Mouse (Mus musculus): ENCODE measurements around the gene Slc4a3. TPM values are rescaled to one million over a fixed set of nuclear protein-coding genes. Genes with fewer than 3 reads are reported as not detected.

The Slc4a3 gene
- total RNA-seq (2021), result 100 to 1,000 TPM; 143 to 144 TPM

GRCm38 (mm10) chr1:75545965-75546956, at the start of gene Slc4a3:
Slc4a3 (plus strand) TSS chr1:75546266.
- DNase-seq, result peak; percentile 63
- intact Hi-C loops (cut with DNase I), result no loop called here

- DNase-seq, result no peak
- intact Hi-C loops (cut with DNase I), result no loop called here
Observed at GRCm38 (mm10) chr1:75498897-75499296, 47.2 kb upstream of the Slc4a3 start.

- intact Hi-C loops (cut with DNase I), result no loop called here
- DNase-seq, result no peak
Observed at GRCm38 (mm10) chr1:75499441-75499840, 46.6 kb upstream of the Slc4a3 start.

- intact Hi-C loops (cut with DNase I), result loop anchor here (10.0 kb wide), 1 partner anchor 53 kb away; no protein-coding TSS in a partner anchor
- no peak for DNase-seq
Observed at GRCm38 (mm10) chr1:75501905-75502304, 44.2 kb upstream of the Slc4a3 start.

- DNase-seq, result no peak
- intact Hi-C loops (cut with DNase I), result loop anchor here (10.0 kb wide), 1 partner anchor 52 kb away; no protein-coding TSS in a partner anchor
Observed at GRCm38 (mm10) chr1:75502945-75503650, 43.0 kb upstream of the Slc4a3 start.

GRCm38 (mm10) chr1:75503651-75503980, 42.5 kb upstream of the Slc4a3 start:
- DNase-seq, result no peak
- intact Hi-C loops (cut with DNase I), result loop anchor here (10.0 kb wide), 1 partner anchor 51 kb away; no protein-coding TSS in a partner anchor

GRCm38 (mm10) chr1:75504256-75505045, 41.6 kb upstream of the Slc4a3 start:
- intact Hi-C loops (cut with DNase I), result loop anchor here (10.0 kb wide), 1 partner anchor 50 kb away; no protein-coding TSS in a partner anchor
- DNase-seq, result no peak

GRCm38 (mm10) chr1:75505159-75505955, 40.7 kb upstream of the Slc4a3 start:
- peak; percentile 73 for DNase-seq
- intact Hi-C loops (cut with DNase I), result loop anchor here (10.0 kb wide), 1 partner anchor 49 kb away; no protein-coding TSS in a partner anchor

- peak; percentile 72 for DNase-seq
- intact Hi-C loops (cut with DNase I), result loop anchor here (10.0 kb wide), 1 partner anchor 49 kb away; no protein-coding TSS in a partner anchor
Observed at GRCm38 (mm10) chr1:75505956-75506831, 39.9 kb upstream of the Slc4a3 start, which contains the start of gene Obsl1. Obsl1 (minus strand) TSS chr1:75506452.

- intact Hi-C loops (cut with DNase I), result loop anchor here (10.0 kb wide), 1 partner anchor 48 kb away; no protein-coding TSS in a partner anchor
- no peak for DNase-seq
Observed at GRCm38 (mm10) chr1:75507006-75507405, 39.1 kb upstream of the Slc4a3 start, which contains the start of gene Inha. Inha (plus strand) TSS chr1:75507077.

GRCm38 (mm10) chr1:75509586-75509985, 36.5 kb upstream of the Slc4a3 start:
- no peak for DNase-seq
- intact Hi-C loops (cut with DNase I), result loop anchor here (10.0 kb wide), 1 partner anchor 45 kb away; no protein-coding TSS in a partner anchor

GRCm38 (mm10) chr1:75510154-75510553, 35.9 kb upstream of the Slc4a3 start:
- intact Hi-C loops (cut with DNase I), result no loop called here
- no peak for DNase-seq

GRCm38 (mm10) chr1:75511437-75512210, 34.4 kb upstream of the Slc4a3 start:
- no peak for DNase-seq
- intact Hi-C loops (cut with DNase I), result no loop called here

GRCm38 (mm10) chr1:75512550-75512949, 33.5 kb upstream of the Slc4a3 start:
- DNase-seq, result no peak
- intact Hi-C loops (cut with DNase I), result no loop called here

- DNase-seq, result no peak
- intact Hi-C loops (cut with DNase I), result no loop called here
Observed at GRCm38 (mm10) chr1:75516703-75517380, 29.2 kb upstream of the Slc4a3 start.

GRCm38 (mm10) chr1:75517984-75518383, 28.1 kb upstream of the Slc4a3 start:
- no peak for DNase-seq
- intact Hi-C loops (cut with DNase I), result no loop called here

- intact Hi-C loops (cut with DNase I), result no loop called here
- DNase-seq, result no peak
Observed at GRCm38 (mm10) chr1:75518427-75518826, 27.6 kb upstream of the Slc4a3 start.
